Mouse (Mus musculus) induced T-regulatory cell, adult 2 months (primary cell): ENCODE measurements around the gene Sac3d1.

Source experiments
- DNase-seq: peaks from one replicate; pipeline ENCODE4 v3.0.0-alpha.2; 2012; ENCODE audit warnings: low read depth

Sac3d1 gene

GRCm38 (mm10) chr19:6068951-6069350 is 49.5 kb downstream of the Sac3d1 start:
- DNase-seq: peak; percentile 46

DNA sequence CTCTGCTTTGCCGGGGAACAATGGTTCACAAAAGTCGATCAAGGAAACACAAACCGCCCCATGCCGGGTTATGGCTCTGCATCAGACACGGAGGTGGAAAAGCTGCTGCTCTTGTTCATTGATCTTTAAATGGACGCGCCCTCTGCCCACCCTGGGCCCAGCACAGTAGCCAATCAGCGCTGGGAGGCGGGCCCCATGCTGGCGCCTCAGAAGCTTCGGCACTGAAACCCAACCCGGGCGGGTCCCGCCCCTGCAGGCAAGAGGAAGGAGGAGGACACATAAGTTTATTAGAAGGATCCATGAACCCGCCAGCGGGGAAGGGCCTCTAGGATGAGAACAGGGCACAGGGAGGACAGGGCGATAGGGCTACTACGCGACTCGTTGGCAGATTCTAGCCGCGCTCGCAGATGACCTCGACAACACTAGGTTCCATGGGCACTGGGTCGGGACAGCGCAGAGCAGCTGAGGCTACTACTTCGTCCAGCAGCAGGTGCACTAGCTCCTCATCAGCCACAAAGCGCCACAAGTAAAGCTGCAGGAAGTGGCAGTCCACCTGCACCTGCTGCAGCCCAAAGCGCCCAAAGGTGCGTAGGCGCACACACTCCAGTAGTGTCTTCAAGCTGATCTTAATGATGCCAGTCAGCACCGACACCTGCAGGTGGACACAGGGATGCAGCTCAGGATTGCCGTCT is 50.6 kb downstream of the Sac3d1 start, which contains the start of gene Tm7sf2:
TSS of gene Tm7sf2 (minus strand) at position 650 of the 692 bp plus-strand sequence.
- peak; percentile 92 for DNase-seq

GRCm38 (mm10) chr19:6067011-6067723 is 51.3 kb downstream of the Sac3d1 start:
- DNase-seq: peak; percentile 92

DNA sequence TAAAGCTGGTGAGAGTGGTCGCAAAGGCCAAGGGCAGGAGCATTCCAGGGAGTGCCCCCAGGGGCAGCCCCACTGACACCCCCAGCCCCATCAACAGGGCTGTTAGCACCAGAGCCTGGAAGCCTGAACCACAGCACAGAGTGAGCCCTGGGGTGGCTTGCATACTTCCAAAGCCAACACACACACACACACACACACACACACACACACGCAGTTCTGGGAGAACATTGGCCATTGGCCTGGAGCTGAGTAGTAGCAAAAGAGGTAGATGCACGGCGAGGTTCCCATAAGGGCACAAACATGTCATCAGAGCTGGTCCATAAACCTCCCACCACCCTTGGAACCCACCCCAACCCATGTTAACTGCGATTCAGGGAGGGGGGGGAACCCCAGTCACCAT is 51.9 kb downstream of the Sac3d1 start:
- no peak for DNase-seq
